Mouse (Mus musculus): ENCODE data around the gene H2-DMb2. TPM values are rescaled to one million over a fixed set of nuclear protein-coding genes. Genes with fewer than 3 reads are reported as not detected.

H2-DMb2 gene
- total and polyA plus RNA-seq, 3 experiments, result 0.77 to 1.5 TPM; not detected in 1

GRCm38 (mm10) chr17:34096497-34097010 is 46.6 kb upstream of the H2-DMb2 start:
- Histone ChIP-seq H3K79me2 (ENCODE audit: control insufficient read depth, insufficient read depth, low read length, poor library complexity) (no peaks in the 10 kb centered on the region), H3K36me3 (ENCODE audit: control insufficient read depth in 1 of 2, insufficient read depth in 2 of 2, low read length in 2 of 2) (peaks cover 0 to 2% of the 10 kb centered on the region in 2 experiments; a peak in 1 of 4 replicates), H3K4me1 (ENCODE audit: control insufficient read depth in 1 of 2, insufficient read depth in 2 of 2, low read length in 2 of 2) (peaks cover 0 to 5% of the 10 kb centered on the region in 2 experiments; a peak in 3 of 4 replicates), H3K27me3 (ENCODE audit: control insufficient read depth in 1 of 2, insufficient read depth in 2 of 2, low read length in 2 of 2) (no peaks in the 10 kb centered on the region), H3K9me3 (replicated peaks; ENCODE audit: insufficient read depth, low read length) (no peaks in the 10 kb centered on the region), H3K9ac (ENCODE audit: control insufficient read depth, low read depth, low read length, poor library complexity, severe bottlenecking) (no peak overlapping the region), H3K4me3 (ENCODE audit: control insufficient read depth in 1 of 2, insufficient read depth in 1 of 2, low read depth in 2 of 2, low read length in 2 of 2) (no peak overlapping the region), H3K27ac (ENCODE audit: control insufficient read depth, low read depth, low read length) (no peak overlapping the region)
- no peak for DNase-seq (ENCODE audit: low read depth, low spot score)
- TF ChIP-seq USF1 (IDR thresholded peaks at IDR 0.05; ENCODE audit: low read depth, low read length) (no peak), ETS1 (IDR thresholded peaks at IDR 0.05; ENCODE audit: low read depth, low read length) (no peak), SMC3 (IDR thresholded peaks at IDR 0.05; ENCODE audit: low read depth, low read length) (no peak), ZKSCAN1 (IDR thresholded peaks at IDR 0.05; ENCODE audit: low read depth, low read length) (no peak), NRF1 (IDR thresholded peaks at IDR 0.05; ENCODE audit: insufficient read depth, low read depth, low read length, poor library complexity, severe bottlenecking) (no peak), GATA1 (IDR thresholded peaks at IDR 0.05; ENCODE audit: low read depth, low read length) (no peak), RAD21 (IDR thresholded peaks at IDR 0.05; ENCODE audit: low read depth, low read length) (no peak), GABPA (IDR thresholded peaks at IDR 0.05; ENCODE audit: low read depth, low read length) (no peak), JUND (IDR thresholded peaks at IDR 0.05; ENCODE audit: low read depth, low read length) (no peak), HCFC1 (IDR thresholded peaks at IDR 0.05; ENCODE audit: low read depth, low read length) (no peak), SIN3A (IDR thresholded peaks at IDR 0.05; ENCODE audit: low read length) (no peak), POLR2A (IDR thresholded peaks at IDR 0.05; ENCODE audit: control insufficient read depth in 1 of 2, insufficient read depth in 1 of 2, low read depth in 1 of 2, low read length in 2 of 2, poor library complexity in 1 of 2) (no peak), MEF2A (IDR thresholded peaks at IDR 0.05; ENCODE audit: extremely low read depth, insufficient replicate concordance, low read depth, low read length, poor library complexity, severe bottlenecking) (no peak), E2F4 (IDR thresholded peaks at IDR 0.05; ENCODE audit: borderline replicate concordance, low read depth, low read length) (no peak), EP300 (IDR thresholded peaks at IDR 0.05; ENCODE audit: low read depth in 1 of 2, low read length in 2 of 2) (no peak), ZMIZ1 (IDR thresholded peaks at IDR 0.05; ENCODE audit: low read depth, low read length) (no peak)

GRCm38 (mm10) chr17:34097272-34097671 is 45.8 kb upstream of the H2-DMb2 start:
- Histone ChIP-seq H3K4me1 (ENCODE audit: control insufficient read depth in 1 of 2, insufficient read depth in 2 of 2, low read length in 2 of 2) (peaks cover 0 to 5% of the 10 kb centered on the region in 2 experiments; a peak in 3 of 4 replicates), H3K27me3 (ENCODE audit: control insufficient read depth in 1 of 2, insufficient read depth in 2 of 2, low read length in 2 of 2) (no peaks in the 10 kb centered on the region), H3K9me3 (replicated peaks; ENCODE audit: insufficient read depth, low read length) (no peaks in the 10 kb centered on the region), H3K9ac (ENCODE audit: control insufficient read depth, low read depth, low read length, poor library complexity, severe bottlenecking) (no peak overlapping the region), H3K4me3 (ENCODE audit: control insufficient read depth in 1 of 2, insufficient read depth in 1 of 2, low read depth in 2 of 2, low read length in 2 of 2) (no peak overlapping the region), H3K27ac (ENCODE audit: control insufficient read depth, low read depth, low read length) (no peak overlapping the region), H3K79me2 (ENCODE audit: control insufficient read depth, insufficient read depth, low read length, poor library complexity) (no peaks in the 10 kb centered on the region), H3K36me3 (ENCODE audit: control insufficient read depth in 1 of 2, insufficient read depth in 2 of 2, low read length in 2 of 2) (no peaks in the 10 kb centered on the region; a peak in 1 of 4 replicates)
- DNase-seq (ENCODE audit: low read depth, low spot score), result no peak
- TF ChIP-seq CHD2 (IDR thresholded peaks at IDR 0.05; ENCODE audit: low read length) (no peak), MAX (IDR thresholded peaks at IDR 0.05; ENCODE audit: low read length) (no peak), MYB (IDR thresholded peaks at IDR 0.05; ENCODE audit: low read depth, low read length) (no peak), ZNF384 (IDR thresholded peaks at IDR 0.05; ENCODE audit: low read depth, low read length) (no peak), EP300 (IDR thresholded peaks at IDR 0.05; ENCODE audit: low read depth in 1 of 2, low read length in 2 of 2) (no peak), CTCF (IDR thresholded peaks at IDR 0.05 in 2 of 3, conservative IDR thresholded peaks at IDR 0.05 in 1 of 3; ENCODE audit: control insufficient read depth in 1 of 3, insufficient read depth in 1 of 3, low read depth in 2 of 3, low read length in 3 of 3, poor library complexity in 1 of 3, severe bottlenecking in 1 of 3) (no peak), ETS1 (IDR thresholded peaks at IDR 0.05; ENCODE audit: low read depth, low read length) (no peak), MYC (IDR thresholded peaks at IDR 0.05; ENCODE audit: low read depth, low read length) (no peak), KAT2A (conservative IDR thresholded peaks at IDR 0.05; ENCODE audit: low read depth, low read length) (no peak), GATA1 (IDR thresholded peaks at IDR 0.05; ENCODE audit: low read depth, low read length) (no peak), MAZ (IDR thresholded peaks at IDR 0.05; ENCODE audit: low read depth, low read length) (no peak), E2F4 (IDR thresholded peaks at IDR 0.05; ENCODE audit: borderline replicate concordance, low read depth, low read length) (no peak), ELF1 (IDR thresholded peaks at IDR 0.05; ENCODE audit: low read depth, low read length) (no peak), TCF12 (IDR thresholded peaks at IDR 0.05; ENCODE audit: low read depth, low read length) (no peak), RCOR1 (IDR thresholded peaks at IDR 0.05; ENCODE audit: low read depth, low read length) (no peak), SMC3 (IDR thresholded peaks at IDR 0.05; ENCODE audit: low read depth, low read length) (no peak), MAFK (IDR thresholded peaks at IDR 0.05; ENCODE audit: borderline replicate concordance, low read depth, low read length) (no peak), UBTF (IDR thresholded peaks at IDR 0.05; ENCODE audit: borderline replicate concordance, insufficient read depth, low read depth, low read length) (no peak), ZKSCAN1 (IDR thresholded peaks at IDR 0.05; ENCODE audit: low read depth, low read length) (no peak)
